Mouse (Mus musculus) brain, embryonic 18.5 days (tissue): ENCODE data around the gene Pms2.

Experiments
- DNase-seq: peaks from one replicate; pipeline ENCODE4 v3.0.0-alpha.2; 2012; ENCODE audit warnings: low read depth, low spot score

Gene Pms2

DNA sequence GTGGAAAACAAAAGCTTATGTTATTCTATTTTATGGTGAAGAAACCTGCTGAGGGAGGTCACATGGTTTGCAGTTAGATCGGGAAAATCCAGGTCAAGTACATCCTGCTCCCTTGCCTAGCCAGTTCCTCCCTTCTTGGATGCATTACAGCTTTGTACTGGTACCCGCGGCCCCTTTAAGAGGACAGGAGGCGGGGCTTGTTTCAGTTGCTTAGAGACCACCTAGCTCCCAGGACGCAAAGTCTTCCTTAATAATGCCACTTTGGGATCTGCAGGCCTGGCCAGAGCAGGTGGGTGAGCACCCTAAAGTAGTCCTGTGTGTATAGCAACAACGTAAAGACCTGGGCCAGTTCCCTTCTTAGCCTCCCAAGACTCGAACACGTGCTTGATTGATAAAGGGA lies 23.1 kb downstream of the Pms2 start, which contains the start of gene Rsph10b:
Gene Rsph10b (plus strand): TSS at position 205 of the 400 bp plus-strand sequence.
- DNase-seq, result no peak

DNA sequence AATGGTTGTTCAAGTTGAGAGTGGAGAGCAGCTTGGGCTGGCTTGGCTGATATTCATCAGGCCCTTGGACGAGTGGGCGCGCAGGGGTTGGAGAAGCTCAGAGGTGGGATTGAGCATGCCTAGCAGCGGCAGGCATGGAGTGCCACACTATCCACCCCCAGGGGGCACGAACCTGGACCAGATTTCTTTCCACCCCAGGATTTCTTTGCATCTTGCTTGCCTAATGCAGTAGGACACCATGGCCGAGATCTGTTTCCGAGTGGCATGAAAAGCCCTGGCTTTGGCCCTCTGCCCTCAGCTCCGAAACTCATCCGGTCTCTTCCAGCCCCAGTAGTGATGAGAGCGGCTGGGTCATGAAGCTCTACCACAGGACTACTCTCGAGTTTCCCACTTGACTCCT lies 23.6 kb downstream of the Pms2 start:
- no peak for DNase-seq

DNA sequence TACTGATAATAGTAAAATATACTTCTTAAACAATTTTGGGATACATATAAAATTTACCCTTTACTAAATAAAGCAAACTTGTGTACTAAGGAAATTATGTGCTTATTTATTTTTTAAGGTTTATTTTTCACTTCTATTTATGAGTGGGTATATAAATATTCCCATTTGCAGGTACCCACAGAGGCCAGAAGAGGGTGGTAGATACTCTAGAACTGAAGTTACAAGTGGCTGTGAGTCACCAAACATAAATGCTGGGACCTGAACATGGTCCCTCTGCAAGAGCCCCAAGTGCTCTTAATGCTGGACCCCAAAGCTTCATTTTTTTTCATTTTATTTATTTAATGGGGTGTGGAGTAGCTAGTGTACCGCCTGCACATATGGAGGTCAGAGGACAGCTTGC lies 24.1 kb downstream of the Pms2 start:
- DNase-seq, result no peak

DNA sequence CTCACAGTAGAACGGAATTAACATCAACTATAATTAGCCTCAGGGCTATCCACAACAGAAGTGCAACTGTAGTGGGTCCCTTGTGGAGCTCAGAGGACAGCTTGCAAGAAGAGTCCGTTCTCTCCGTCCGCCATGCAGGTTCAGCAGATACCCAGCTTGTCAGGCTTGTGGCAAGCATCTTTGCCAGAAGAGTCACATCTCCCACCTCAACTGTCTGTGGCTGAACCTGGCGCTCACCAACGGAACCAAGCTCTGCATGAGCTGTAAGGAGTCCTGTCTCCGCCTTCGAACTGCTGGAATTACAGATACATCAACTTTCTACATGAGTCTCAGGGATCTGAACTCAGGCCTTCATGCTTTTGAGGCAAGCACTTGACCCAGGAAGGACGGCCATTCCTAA lies 26.4 kb downstream of the Pms2 start:
- no peak for DNase-seq

DNA sequence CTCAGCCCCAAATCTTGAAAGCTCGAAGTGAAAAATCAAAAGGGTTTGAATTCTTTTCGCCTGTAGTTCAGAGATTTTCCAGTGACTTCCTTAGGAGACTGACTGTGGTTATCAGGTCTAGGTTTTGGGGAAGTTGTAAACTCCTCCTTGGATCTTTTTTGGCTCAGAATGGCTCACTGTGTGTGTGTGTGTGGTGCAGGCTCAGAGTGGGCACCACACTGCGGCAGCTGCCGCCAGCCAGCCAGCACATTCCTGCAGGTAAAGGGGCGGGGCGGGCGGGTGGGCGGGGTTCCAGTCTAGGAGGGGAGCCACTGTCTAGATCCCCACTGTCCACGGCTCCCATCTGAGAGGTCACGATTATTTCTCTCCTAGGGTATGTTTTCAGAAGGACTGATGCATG lies 31.8 kb downstream of the Pms2 start:
- no peak for DNase-seq

DNA sequence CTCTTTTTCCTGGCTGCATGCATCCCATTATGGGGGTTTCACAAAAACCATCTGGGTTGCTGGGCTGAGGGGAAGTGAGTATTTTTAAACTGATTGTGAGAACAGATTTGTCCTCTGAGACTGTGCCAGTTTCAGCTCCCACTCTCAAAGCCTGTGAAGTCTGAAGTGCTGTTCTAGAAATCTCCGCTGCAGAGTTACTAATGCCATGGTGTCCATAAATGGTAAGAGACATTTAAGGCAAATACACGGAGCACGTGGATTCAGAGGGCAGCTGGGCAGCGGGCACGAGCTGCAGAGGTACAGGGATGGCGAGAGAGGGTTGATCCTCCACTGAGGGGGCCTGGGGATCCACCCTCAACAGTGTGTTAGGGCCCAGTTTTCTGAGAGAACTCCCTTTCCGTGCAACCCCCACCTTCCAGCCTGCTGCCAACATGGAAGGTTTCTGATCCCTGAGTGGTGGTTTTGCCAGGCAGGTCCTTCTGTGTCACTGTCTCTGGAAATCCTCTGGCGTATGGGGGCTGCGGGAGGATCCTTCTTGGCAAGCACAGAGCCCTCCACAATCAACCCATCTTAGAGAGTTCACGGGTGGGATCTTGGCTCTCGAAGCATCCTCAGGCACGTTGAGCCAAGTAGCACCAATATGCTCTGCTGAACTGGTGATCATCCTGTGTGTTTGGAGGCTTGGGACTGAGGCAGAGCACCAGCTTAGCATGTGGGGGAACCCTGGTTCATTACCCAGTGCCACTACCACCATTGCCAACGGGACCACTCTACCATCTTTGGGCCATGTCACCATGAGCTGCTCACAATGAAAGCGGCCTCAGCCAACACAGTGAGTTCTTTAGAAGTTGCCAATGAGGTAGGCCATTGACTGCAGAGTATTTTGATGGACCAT lies 33.7 kb downstream of the Pms2 start:
- DNase-seq, result peak; percentile 81

DNA sequence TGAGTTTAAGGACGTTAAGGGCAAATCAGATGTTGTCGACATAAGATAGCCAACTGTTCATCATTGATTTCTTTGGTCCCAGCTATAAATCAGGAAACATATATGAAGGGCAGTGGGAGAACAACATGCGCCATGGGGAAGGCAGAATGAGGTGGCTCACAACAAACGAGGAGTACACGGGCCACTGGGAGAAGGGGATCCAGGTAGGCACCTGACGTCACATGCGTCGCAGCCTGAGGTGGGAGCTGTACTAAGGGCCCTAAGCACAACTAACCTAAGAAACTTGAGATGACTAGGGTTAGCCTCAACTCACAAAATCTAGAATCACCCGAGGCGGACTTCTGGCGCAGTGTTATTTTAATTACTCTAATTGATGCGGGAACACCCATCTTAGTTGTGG lies 38.6 kb downstream of the Pms2 start:
- DNase-seq, result no peak

DNA sequence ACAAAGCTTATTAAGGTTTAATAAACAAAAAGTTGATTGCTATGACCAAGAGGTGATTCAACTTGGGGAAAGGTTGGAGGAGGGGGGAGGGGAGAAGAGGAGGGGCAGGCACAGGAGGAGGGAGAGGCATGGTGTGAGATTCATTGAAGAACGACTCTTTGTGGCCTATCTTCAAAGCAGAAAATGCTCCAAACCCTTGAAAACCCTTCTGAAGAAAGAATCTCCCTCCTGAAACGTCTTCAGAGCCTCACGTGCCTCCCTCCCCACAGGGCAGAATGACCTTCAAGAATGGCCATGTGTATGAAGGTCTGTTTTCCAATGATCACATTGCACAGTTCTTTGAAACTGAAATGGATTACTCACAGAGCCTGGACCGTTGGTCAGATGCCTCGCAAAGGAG lies 40.3 kb downstream of the Pms2 start:
- no peak for DNase-seq

DNA sequence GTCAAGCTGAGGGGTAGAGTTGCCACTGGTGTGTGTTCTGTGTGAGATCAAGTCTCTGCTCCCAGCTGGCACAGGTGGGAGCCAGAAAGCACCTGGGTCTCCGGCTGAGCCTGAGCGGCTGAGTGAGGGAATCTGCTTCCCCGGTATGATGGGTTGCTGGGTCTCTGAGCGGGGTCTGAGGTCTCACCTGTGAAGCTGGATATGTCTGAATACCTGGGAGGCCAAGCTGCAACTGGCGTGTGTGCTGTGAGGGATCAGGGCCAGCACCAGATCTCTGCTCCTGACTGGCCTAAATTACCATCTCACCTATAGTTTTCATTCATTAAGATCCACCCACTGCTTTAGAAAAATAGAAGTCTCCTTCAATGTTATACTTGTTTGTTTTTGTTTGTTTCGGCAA lies 47.3 kb downstream of the Pms2 start:
- DNase-seq, result no peak

DNA sequence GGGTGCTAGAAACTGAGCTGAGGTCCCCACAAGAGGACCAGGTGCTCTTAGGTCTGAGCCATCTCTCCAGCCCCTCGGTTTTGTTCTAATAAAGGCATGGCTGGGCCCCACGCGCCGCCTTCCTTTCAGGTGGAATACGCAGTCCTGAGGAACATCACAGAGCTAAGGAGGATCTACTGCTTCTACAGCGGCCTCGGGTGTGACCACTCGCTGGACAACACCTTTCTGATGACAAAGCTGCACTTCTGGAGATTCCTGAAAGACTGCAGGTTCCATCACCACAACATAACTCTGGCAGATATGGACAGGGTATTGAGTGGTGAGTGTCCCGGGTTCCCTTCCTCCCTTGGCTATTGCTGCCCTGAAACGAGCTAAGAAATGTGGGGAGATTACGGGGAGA lies 49.8 kb downstream of the Pms2 start:
- DNase-seq, result no peak

DNA sequence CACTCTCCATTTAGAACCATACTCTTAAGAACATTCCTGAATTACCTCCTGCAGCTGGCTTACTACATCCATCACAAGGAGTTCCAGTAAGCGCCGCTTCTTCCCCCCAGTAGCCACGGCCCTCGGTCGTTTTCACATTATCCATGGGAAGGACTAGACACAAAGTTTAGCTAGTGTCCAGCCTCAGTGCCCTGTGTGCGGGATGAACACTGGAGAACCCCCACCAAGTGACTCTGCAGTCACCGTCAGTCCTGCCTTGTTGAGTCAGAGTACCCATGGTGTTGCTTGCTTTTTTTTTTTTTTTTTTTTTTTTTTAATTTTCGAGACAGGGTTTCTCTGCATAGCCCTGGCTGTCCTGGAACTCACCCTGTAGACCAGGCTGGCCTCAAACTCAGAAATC lies 51.4 kb downstream of the Pms2 start:
- no peak for DNase-seq

DNA sequence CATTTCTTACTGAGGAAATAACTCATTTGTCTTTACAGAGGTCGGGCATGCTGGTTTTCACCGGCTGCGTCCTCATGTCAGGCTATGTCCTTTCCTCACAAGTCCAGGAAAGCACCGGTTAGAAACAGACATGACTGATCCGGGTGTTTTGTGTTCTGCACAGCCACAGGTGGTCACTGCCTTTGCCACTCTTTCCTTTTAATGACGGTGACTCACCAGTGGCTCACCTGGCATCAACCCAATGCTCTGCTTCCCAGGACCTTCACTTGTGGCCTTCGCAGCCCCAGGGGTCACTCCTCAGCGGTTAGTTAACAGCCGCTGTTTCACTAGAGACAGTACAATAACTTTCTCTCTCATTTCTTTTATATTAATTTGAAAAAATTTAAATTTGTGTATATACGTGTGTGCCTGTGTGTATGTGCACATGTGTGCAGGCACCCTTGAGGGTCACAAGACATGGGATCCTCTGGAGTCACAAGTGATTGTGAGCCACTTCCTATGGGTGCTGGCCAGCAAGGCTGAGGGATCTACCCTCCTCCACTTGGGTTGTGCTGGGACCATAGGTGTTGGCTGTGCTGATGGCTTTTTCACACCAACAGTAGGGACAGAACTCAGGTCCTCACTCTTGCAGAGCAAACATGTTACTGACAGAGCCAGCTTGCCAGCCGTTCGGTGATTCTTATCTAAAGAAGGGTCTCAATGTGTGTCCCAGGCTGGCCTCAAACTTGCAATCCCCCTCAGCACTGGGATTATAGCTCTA lies 56.0 kb downstream of the Pms2 start:
- no peak for DNase-seq

DNA sequence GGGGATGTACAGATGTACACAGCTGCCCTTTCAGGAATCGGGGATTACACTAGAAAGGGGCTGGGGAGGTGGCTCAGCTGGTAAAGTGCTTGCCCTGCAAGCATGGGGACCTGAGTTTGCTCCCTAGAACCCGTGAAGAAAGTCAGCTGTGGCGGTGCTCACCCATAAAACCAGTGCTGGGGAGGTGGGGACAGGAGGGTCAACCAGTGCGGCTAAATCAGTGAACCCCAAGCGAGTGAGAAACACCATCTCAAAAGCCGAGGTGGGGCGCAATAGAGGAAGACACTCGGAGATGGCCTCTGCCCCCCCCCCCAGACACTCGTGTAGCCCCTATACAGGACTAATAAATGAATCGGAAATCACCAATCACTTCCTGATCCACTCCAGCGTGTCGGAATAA lies 56.9 kb downstream of the Pms2 start:
- no peak for DNase-seq

DNA sequence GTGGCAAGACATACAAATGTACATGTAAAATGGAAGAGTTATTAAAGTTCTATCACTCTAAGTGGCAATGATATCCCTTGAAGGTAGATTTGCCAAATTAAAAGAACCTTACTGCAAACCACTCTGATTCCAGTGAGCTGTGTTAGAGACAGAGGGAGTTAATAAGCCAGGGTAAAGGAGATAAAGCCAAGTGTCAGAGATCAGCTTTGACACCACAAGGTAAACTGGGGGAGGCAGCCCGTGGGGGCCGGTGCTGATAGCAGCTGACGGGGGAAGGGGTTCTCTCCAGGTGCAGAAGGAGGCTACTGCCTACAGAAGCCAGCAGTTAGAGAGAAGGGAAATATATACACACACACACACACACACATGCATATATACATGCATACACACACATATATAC lies 62.9 kb downstream of the Pms2 start:
- no peak for DNase-seq

DNA sequence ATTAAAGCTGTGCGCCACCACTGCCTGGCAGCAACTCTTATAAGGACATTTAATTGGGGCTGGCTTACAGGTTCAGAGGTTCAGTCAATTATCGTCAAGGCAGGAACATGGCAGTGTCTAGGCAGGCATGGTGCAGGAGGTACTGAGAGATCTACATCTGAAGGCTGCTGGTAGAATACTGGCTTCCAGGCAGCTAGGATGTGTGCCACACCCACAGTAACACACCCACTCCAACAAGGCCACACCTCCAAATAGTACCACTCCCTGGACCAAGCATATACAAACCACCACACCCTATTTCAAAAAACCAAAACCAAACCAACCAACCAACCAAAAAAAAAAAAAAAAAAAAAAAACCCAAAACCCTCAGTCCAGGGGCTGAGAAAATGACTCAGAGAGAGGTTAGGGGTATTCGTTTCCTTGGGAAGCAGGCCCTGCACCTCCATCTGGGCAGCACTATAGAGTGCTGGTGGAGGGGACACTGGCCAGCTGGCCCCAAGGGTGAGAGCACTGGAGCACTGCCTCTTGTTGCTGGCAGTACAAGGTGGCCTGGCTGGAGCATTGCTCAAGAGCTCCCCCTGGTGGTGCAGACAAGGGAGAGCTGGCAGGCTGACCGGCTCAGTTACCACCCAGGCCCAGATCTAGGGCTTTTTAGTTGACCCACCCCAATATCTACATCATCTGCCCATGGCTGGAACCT lies 65.3 kb downstream of the Pms2 start:
- peak; percentile 12 for DNase-seq

DNA sequence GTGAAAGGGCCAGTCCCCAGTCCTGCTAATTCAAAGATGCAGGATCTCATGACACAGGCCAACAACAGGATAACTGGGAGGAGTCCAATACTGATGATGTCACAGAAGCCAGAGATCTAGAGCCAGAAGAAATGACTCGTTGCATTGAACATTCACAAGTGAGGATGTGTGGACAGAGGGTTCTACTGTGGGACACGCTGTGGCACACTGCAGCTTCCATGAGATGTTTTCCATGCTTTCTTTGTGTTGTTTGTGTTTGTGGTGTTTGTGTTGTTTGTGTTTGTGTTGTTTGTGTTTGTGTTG lies 65.8 kb downstream of the Pms2 start:
- no peak for DNase-seq

DNA sequence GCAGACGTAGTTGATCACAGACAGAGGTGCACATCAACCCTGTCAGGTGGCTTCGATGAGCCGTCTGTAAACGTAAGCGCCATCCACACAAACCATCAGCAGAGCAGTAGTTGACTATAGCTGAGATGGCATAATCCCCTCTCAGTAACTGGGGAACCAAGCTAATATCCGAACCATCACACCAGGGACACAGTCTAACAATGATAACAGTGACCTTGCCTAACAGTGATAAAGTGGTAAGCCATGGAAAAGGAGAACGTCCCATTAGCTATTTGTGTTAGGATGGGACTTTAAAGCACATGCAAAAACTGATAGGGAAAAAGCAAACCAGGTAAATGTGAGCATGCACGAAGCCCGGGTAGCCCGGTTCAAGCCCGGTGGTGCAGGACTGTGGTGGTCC lies 66.5 kb downstream of the Pms2 start:
- no peak for DNase-seq

DNA sequence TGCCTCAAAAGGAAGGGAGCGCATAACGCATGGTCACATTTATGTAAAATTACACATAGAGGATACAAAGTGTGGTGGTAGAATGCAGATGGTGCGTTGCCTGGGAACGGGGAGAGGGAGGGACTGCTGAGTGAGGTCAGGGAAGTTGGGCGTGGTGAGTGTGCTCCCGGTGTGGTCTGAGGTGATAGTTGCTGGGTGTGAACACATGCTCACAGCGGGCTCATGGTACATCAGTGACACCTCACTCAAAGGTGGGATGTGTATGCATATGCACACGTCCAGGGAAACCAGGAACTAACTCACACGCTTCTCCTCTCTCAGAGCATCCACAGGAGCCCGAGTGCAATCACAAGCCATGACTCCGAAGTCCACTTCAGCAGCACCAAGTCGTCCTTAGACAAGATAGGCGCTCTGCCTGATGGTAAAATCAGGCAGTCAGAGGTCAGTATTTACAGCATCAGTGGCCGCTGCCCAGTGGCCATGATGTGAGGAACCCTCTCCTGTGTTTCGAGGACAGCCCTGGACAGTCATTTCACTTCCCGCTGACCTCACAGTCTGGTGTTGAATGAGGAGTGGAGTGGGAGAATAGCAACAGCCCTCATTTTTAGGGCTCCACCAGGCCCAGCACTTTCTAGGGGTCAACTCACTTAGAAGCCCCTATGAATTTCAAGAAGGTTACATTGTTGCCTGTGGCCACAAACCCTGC lies 67.1 kb downstream of the Pms2 start:
- DNase-seq, result no peak

DNA sequence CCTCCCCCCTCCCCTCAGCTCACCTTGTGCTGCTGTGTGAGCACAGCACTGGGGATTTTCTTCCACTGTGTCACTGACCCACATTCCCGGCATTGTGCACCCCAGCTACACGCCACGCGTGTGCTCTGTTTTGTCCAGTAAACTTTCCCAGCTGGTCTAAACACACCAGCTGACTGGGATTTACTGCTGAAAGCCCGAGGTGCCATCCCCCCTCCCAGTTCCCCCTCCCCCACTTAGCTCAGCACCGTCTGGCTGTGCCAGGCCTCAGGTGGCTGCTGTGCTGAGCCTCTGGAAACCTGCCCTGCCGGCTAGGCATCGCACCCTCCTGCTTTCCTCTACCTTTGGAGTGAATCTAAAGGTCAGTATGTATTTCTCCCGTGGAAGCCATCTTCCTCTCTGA lies 71.1 kb downstream of the Pms2 start:
- no peak for DNase-seq

DNA sequence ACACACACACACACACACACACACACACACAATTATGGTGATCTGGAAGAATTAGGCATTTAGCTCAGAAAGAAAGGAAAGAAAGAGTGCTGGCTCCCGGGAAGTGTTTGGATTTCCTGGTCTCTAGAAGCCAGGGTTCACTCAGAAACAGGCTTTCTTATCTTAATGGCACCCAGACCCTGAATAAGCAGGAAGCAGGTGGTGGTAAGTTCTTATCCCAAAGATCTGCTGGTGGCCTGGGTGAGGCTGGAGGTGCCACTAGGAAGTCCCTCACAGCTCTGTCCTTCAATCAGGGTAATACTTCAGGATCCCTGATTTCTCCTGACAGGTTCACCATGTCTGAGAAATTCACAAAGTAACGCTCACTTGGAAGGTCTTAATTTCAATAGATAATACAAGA lies 72.6 kb downstream of the Pms2 start:
- no peak for DNase-seq
